ENCODE assay signal across 8 mouse cellular contexts in the genomic region with DNA sequence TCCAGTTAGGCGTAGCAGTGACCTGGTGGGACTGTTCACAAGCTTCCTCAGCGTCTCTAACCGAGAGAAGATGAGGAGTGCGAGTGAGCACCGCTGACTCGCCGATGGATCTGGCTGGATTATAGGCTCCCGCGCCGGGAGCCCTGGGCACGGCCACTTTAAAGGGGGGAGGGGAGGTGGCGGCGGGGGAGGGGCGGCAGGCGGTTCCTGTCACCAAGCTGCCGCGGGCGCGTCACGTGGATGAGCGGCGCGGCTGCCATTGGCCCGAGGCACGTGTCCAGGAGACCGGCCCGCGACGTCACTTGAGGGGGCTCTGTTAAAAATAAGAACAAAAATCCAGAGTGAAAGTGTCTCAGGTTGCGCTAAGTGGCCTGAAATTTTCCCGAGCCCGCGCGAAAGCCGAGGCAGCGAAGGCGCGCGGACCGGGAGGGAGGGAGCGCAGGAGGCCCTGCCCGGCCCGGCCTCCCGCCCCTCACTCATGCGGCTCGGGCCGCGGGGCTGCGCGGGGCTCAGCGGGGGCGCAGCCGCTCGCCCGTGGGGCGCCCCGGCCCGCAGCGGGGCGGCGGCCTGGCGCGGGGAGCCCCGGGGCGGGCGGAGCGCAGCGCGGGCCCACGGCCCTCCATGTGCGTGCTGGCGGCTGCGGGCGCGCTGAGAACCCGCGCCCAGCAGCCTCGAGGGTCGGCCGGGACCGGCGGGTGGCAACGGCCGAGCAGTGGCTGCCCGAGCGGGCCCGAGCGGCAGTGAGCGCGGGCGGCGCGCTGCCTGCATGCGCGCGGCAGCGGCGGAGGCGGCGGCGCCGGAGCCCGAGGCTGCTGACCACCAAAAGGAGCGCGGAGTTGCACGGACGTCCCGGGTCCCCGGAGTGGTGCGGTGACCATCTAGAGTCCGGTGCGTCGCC. TPM values are rescaled to one million over a fixed set of nuclear protein-coding genes. Genes with fewer than 3 reads are reported as not detected.
DNase-seq lines count a peak whose midpoint lies in the region; ATAC-seq and TF ChIP-seq lines count a peak whose summit lies in the region.

A gene (plus strand): TSS at position 337 of the 898 bp plus-strand sequence.

- peak; percentile 11 to 24 for DNase-seq in left cerebral cortex, adult 18-20 months (ENCODE audit: low spot score in 2 of 2)
- DNase-seq in left cerebral cortex, postnatal 14 days (ENCODE audit: low spot score in 2 of 2) = no peak
- DNase-seq in cerebellum, postnatal 25 days = peak; percentile 95 to 98
- peak; percentile 45 for DNase-seq in gastrocnemius, postnatal 25 days
- peak; percentile 27 for DNase-seq in kidney, adult 18-20 months
- no peak for DNase-seq in liver, embryonic 14.5 days (ENCODE audit: low read depth in 3 of 3, low spot score in 3 of 3)
- DNase-seq in retina, postnatal 1 day = peak; percentile 82
- no peak for DNase-seq in thymus, postnatal 4 days

- TF ChIP-seq CTCF in liver, embryonic 14.5 days (IDR thresholded peaks at IDR 0.05; ENCODE audit: low read depth) = no peak

- H3K27me3 ChIP-seq in liver, embryonic 14.5 days (ENCODE audit: control insufficient read depth, insufficient read depth, low read length) = peaks cover 94% of the 10 kb centered on the region

- H3K36me3 ChIP-seq in liver, embryonic 14.5 days (replicated peaks; ENCODE audit: control insufficient read depth, insufficient read depth, low read depth) = no peaks in the 10 kb centered on the region

- H3K4me3 ChIP-seq in liver, embryonic 14.5 days (ENCODE audit: insufficient read depth in 1 of 2, low read depth in 2 of 2, low read length in 2 of 2) = peak within 1 kb of the TSS in 1 of 2 experiments; percentile 39; a peak in 3 of 4 replicates

- no peak for ATAC-seq in liver, embryonic 14.5 days (ENCODE audit: insufficient read depth)

- H3K4me2 ChIP-seq in liver, embryonic 14.5 days (ENCODE audit: low read depth) = peak within 1 kb of the TSS; percentile 57

- no peak for TF ChIP-seq EP300 in liver, embryonic 14.5 days (IDR thresholded peaks at IDR 0.05; ENCODE audit: low read depth)

- intact Hi-C loops in left cerebral cortex, postnatal 14 days (cut with DNase I) = loop anchor here (5.0 kb wide), 1 partner anchor 1307 kb away; no protein-coding TSS in a partner anchor

- H3K9me3 ChIP-seq in liver, embryonic 14.5 days (ENCODE audit: control insufficient read depth, low read length) = no peaks in the 10 kb centered on the region

- under 1% methylated on average over 112 of the region's 113 CpGs for WGBS in liver, embryonic 14.5 days (ENCODE audit: insufficient replicate concordance)

- no peak within 1 kb of the TSS for H3K27ac ChIP-seq in liver, embryonic 14.5 days

- no peaks in the 10 kb centered on the region for H3K4me1 ChIP-seq in liver, embryonic 14.5 days (replicated peaks; ENCODE audit: control insufficient read depth in 2 of 2, insufficient read depth in 2 of 2, low read length in 1 of 2)

- H3K9ac ChIP-seq in liver, embryonic 14.5 days (replicated peaks) = no peak within 1 kb of the TSS

RNA-seq across cellular contexts. Expression of the gene that starts here (rescaled TPM):
- total RNA-seq in left cerebral cortex, adult 18-20 months (2021) = under 1 TPM; 0.23 to 0.35 TPM
- under 1 TPM; 0.13 to 0.44 TPM for total RNA-seq in left cerebral cortex, postnatal 14 days (2021)
- total RNA-seq in gastrocnemius, postnatal 25 days (2021) = under 1 TPM; 0.33 to 0.46 TPM
- polyA plus RNA-seq in liver, embryonic 14.5 days (2012; rRNA removed) = not detected in 2 replicates
- polyA plus RNA-seq in liver, embryonic 14.5 days (2014; fragmentation: Nextera tagmentation; extraction: Ambion mirVana) = not detected in 2 replicates

Comparison
In these comparisons a context has a peak if more than half of its experiments do, and no peak if none do; other contexts are left out.
1. Peak in DNase-seq in left cerebral cortex, adult 18-20 months; RNA of the gene not detected or under 1 TPM.
2. Peak in DNase-seq in gastrocnemius, postnatal 25 days; RNA of the gene not detected or under 1 TPM.
3. DNase-seq: peak in cerebellum, postnatal 25 days (2 of 2), kidney, adult 18-20 months (single experiment) and retina, postnatal 1 day (single experiment); none in left cerebral cortex, postnatal 14 days (0 of 2), liver, embryonic 14.5 days (0 of 3) and thymus, postnatal 4 days (single experiment).